Mouse (Mus musculus): Measurements from ENCODE around the gene Il2rb.

- TF ChIP-seq CTCF (IDR thresholded peaks at IDR 0.05; ENCODE audit: insufficient read depth, low read length) (no peak), POLR2A (IDR thresholded peaks at IDR 0.05; ENCODE audit: borderline replicate concordance, extremely low read depth, low read depth, low read length) (no peak)
Observed at GRCm38 (mm10) chr15:78466809-78467208, 28.3 kb downstream of the Il2rb start.

Measured in lung, adult 2 months (tissue).